Mouse (Mus musculus) liver, embryonic 12.5 days (tissue): ENCODE data around the gene Shtn1. TPM values are rescaled to one million over a fixed set of nuclear protein-coding genes. Genes with fewer than 3 reads are reported as not detected.

ENCODE experiments used
- ATAC-seq: fragments of 200-750 bp; cut with Nextera tagmentation; 2 replicates; pipeline ENCODE4 v1.8.0; 2017; ENCODE audit warnings: moderate number of reproducible peaks, mild to moderate bottlenecking, moderate library complexity
- H3K27ac ChIP-seq: fragments of 300-500 bp; sonication (generic); 2 replicates; pipeline ENCODE4 v1.5.1; 2016; ENCODE audit warnings: mild to moderate bottlenecking
- H3K27me3 ChIP-seq: fragments of 300-500 bp; sonication (generic); replicated peaks from 2 replicates; pipeline ENCODE4 v1.6.1; 2016; ENCODE audit warnings: mild to moderate bottlenecking, moderate library complexity
- H3K36me3 ChIP-seq: fragments of 300-500 bp; sonication (generic); 2 replicates; pipeline ENCODE4 v1.6.1; 2016; ENCODE audit warnings: mild to moderate bottlenecking, moderate library complexity
- H3K4me1 ChIP-seq: fragments of 300-500 bp; sonication (generic); 2 replicates; pipeline ENCODE4 v1.6.1; 2016
- H3K4me2 ChIP-seq: fragments of 300-500 bp; sonication (generic); 2 replicates; pipeline ENCODE4 v1.6.1; 2016; ENCODE audit warnings: mild to moderate bottlenecking, moderate library complexity
- H3K4me3 ChIP-seq: fragments of 300-500 bp; sonication (generic); 2 replicates; pipeline ENCODE4 v1.5.1; 2016; ENCODE audit warnings: mild to moderate bottlenecking, moderate library complexity
- H3K9ac ChIP-seq: fragments of 300-500 bp; sonication (generic); 2 replicates; pipeline ENCODE4 v1.6.1; 2016; ENCODE audit warnings: mild to moderate bottlenecking, moderate library complexity
- H3K9me3 ChIP-seq: fragments of 300-500 bp; sonication (generic); replicated peaks from 2 replicates; pipeline ENCODE4 v1.6.1; 2016; ENCODE audit warnings: mild to moderate bottlenecking, moderate library complexity
- WGBS: fragments of 180-500 bp; shearing (Covaris S2); methylation state at CpG from one replicate; pipeline ENCODE4 v1.1.7; 2016; ENCODE audit not compliant: insufficient replicate concordance; 5-methylcytosine and 5-hydroxymethylcytosine counted together
- polyA plus RNA-seq: library from polyadenylated mRNA; unstranded; fragments of >200 nt; fragmentation: Nextera tagmentation; extraction: Ambion mirVana; gene quantifications from 2 replicates; pipeline ENCODE4 v1.2.1, GENCODE M21; 2016

Gene Shtn1
- polyA plus RNA-seq, 1 experiment from 2014 or later = 0.57 TPM

DNA sequence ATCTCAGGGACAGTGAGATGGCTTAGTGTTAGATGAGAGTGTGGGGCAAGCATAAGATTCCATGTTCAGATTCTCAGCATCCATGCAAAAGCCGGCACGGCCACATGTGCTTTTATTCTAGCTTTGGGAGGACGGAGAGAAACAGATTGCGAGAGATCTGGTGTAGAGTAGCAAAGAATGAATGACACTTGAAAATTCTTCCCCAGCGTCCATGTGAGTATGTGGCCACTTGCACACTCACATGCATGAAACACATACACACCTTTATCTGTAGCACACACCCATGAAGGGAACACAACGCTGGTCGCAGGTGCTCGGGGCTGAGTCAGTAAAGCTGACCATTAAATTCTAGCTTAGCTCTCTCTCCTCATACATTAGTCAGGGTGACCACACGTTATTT is 24.3 kb downstream of the Shtn1 start:
- Histone ChIP-seq H3K4me2 (no peak overlapping the region), H3K9ac (no peak overlapping the region), H3K27ac (no peak overlapping the region), H3K36me3 (no peaks in the 10 kb centered on the region), H3K4me1 (no peaks in the 10 kb centered on the region), H3K9me3 (no peaks in the 10 kb centered on the region), H3K27me3 (no peaks in the 10 kb centered on the region), H3K4me3 (no peak overlapping the region)
- WGBS = 76% methylated on average over 9 of the region's 9 CpGs
- ATAC-seq = no peak

DNA sequence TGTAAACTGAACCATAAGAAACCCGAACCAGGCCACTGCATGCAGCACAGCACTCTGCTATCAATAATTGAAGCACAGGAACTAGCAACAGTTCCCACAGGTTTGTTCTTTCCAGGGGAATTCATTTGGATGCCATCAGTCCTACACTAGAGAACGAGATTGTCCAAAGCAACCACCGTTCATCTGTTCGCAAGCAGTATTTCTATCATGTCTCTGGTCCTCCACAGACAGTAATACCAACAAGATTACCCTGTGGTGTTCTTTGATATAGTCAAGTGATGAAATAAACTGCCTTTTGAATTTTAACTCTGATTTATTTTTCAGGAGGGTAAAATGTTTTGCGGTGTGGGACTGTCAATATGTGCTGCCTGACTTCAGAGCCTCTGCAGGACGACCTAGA is 27.0 kb downstream of the Shtn1 start:
- 68% methylated on average over 6 of the region's 6 CpGs for WGBS
- Histone ChIP-seq H3K4me3 (no peak overlapping the region), H3K36me3 (no peaks in the 10 kb centered on the region), H3K9ac (no peak overlapping the region), H3K9me3 (no peaks in the 10 kb centered on the region), H3K27me3 (no peaks in the 10 kb centered on the region), H3K4me1 (no peaks in the 10 kb centered on the region), H3K27ac (no peak overlapping the region), H3K4me2 (no peak overlapping the region)
- ATAC-seq = no peak

GRCm38 (mm10) chr19:59047511-59047910 is 28.4 kb downstream of the Shtn1 start:
- no peaks in the 10 kb centered on the region for H3K9me3 ChIP-seq
- H3K4me2 ChIP-seq = no peak overlapping the region
- H3K4me1 ChIP-seq = no peaks in the 10 kb centered on the region
- no peak overlapping the region for H3K9ac ChIP-seq
- H3K4me3 ChIP-seq = no peak overlapping the region
- H3K27me3 ChIP-seq = no peaks in the 10 kb centered on the region
- no peaks in the 10 kb centered on the region for H3K36me3 ChIP-seq
- 58% methylated on average over 5 of the region's 5 CpGs for WGBS
- no peak overlapping the region for H3K27ac ChIP-seq
- ATAC-seq = no peak

DNA sequence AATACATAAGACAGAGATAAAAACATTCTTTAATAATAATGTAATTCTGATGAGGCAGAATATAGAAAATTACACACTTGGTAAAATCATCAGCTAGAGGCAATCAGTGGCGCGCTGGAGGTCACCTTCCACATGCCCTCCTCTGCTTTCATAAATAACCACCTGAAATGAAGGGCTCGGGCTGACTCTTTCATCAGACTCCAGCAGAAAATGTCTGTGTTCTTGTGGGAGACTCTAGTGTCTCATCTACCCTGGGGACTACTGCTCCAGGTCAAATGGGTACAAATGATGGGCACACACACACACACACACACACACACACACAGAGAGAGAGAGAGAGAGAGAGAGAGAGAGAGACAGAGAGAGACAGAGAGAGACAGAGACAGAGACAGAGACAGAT is 34.8 kb downstream of the Shtn1 start:
- no peaks in the 10 kb centered on the region for H3K9me3 ChIP-seq
- no peak overlapping the region for H3K4me3 ChIP-seq
- no peaks in the 10 kb centered on the region for H3K4me1 ChIP-seq
- 76% methylated on average over 3 of the region's 3 CpGs for WGBS
- H3K27me3 ChIP-seq = no peaks in the 10 kb centered on the region
- ATAC-seq = no peak
- H3K27ac ChIP-seq = no peak overlapping the region
- no peaks in the 10 kb centered on the region for H3K36me3 ChIP-seq
- no peak overlapping the region for H3K4me2 ChIP-seq
- no peak overlapping the region for H3K9ac ChIP-seq

DNA sequence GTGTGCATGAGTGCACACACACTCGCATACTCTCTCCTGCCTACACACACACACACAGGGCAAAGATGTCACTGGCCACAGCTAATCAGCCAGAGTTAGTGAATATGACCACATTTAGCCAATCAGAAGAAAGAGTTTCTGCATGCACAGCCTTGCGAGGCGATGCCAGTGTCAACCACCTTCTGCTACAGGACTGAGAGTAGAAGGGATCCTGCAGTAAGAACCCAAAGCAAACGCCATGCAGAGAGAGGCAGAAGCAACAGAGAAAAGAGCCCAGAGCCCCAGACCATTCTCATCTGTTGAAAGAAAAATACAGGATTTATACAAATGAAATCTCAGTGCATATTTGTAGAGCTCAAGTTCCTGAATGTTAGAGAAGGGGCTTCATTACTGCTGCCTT is 37.1 kb downstream of the Shtn1 start:
- Histone ChIP-seq H3K4me1 (no peaks in the 10 kb centered on the region), H3K27me3 (no peaks in the 10 kb centered on the region), H3K36me3 (no peaks in the 10 kb centered on the region), H3K9me3 (no peaks in the 10 kb centered on the region), H3K9ac (no peak overlapping the region), H3K27ac (no peak overlapping the region), H3K4me3 (no peak overlapping the region), H3K4me2 (no peak overlapping the region)
- 66% methylated on average over 4 of the region's 4 CpGs for WGBS
- no peak for ATAC-seq

DNA sequence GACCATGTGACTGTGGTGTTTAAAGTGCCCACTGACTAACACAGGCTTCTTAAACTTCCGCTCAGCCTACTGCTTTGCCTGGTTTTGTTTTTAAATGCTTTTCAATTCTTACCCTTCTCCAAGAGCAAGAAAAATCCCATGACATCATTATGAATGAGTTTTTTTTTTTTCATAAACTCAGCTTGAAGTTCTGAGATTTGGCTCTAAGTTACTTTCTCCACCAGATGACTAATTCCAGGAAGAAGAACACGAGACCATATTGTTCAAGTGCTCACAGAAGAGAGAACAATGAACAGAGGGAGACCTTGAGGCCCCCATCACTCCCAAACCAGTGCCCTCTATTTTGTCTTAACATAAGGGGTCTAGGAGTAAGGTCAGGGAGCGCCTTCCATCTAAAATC is 39.1 kb downstream of the Shtn1 start:
- 47% methylated on average over 3 of the region's 3 CpGs for WGBS
- no peak overlapping the region for H3K4me2 ChIP-seq

DNA sequence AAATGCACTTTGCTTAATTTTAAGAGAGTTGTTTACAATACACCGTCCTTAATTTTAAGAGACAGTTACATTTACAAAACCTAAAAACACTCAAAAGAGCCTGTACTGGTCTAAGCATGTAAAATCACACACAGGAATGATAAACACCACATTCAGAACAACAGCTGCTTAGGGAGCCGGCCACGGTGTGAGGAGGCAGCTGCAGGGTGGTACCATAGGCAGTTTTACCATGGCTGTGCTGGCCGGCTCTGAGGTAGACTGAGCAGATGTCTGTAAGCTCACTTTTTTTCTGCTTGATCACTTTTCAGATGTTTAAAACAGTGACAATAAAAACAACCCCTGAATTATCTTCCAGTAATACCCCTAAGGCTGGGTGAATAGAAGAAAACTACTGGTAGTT is 42.7 kb downstream of the Shtn1 start:
- ATAC-seq = no peak
- Histone ChIP-seq H3K4me3 (no peak overlapping the region), H3K4me2 (no peak overlapping the region), H3K27me3 (no peaks in the 10 kb centered on the region), H3K27ac (no peak overlapping the region), H3K9ac (no peak overlapping the region), H3K4me1 (no peaks in the 10 kb centered on the region), H3K9me3 (no peaks in the 10 kb centered on the region), H3K36me3 (no peaks in the 10 kb centered on the region)
- WGBS = 72% methylated on average over 4 of the region's 4 CpGs

More for the DNA sequence above, 39.1 kb downstream of the Shtn1 start:
- H3K27ac ChIP-seq = no peak overlapping the region
- H3K9ac ChIP-seq = no peak overlapping the region
- no peaks in the 10 kb centered on the region for H3K9me3 ChIP-seq
- no peaks in the 10 kb centered on the region for H3K4me1 ChIP-seq
- ATAC-seq = no peak
- no peak overlapping the region for H3K4me3 ChIP-seq
- H3K36me3 ChIP-seq = no peaks in the 10 kb centered on the region
- no peaks in the 10 kb centered on the region for H3K27me3 ChIP-seq

- Histone ChIP-seq H3K4me1 (no peaks in the 10 kb centered on the region), H3K27ac (no peak overlapping the region), H3K9me3 (no peaks in the 10 kb centered on the region), H3K4me3 (no peak overlapping the region), H3K9ac (no peak overlapping the region), H3K4me2 (no peak overlapping the region), H3K36me3 (no peaks in the 10 kb centered on the region), H3K27me3 (no peaks in the 10 kb centered on the region)
- no peak for ATAC-seq
- WGBS = 55% methylated on average over 1 of the region's 1 CpGs
Observed at GRCm38 (mm10) chr19:59030221-59030620, 45.7 kb downstream of the Shtn1 start.

- Histone ChIP-seq H3K4me1 (no peaks in the 10 kb centered on the region), H3K27ac (no peak overlapping the region), H3K9ac (no peak overlapping the region), H3K9me3 (no peaks in the 10 kb centered on the region), H3K27me3 (no peaks in the 10 kb centered on the region), H3K4me3 (no peak overlapping the region), H3K4me2 (no peak overlapping the region), H3K36me3 (no peaks in the 10 kb centered on the region)
- no peak for ATAC-seq
- WGBS = 69% methylated on average over 9 of the region's 9 CpGs
Observed at GRCm38 (mm10) chr19:59029011-59029410, 46.9 kb downstream of the Shtn1 start.

DNA sequence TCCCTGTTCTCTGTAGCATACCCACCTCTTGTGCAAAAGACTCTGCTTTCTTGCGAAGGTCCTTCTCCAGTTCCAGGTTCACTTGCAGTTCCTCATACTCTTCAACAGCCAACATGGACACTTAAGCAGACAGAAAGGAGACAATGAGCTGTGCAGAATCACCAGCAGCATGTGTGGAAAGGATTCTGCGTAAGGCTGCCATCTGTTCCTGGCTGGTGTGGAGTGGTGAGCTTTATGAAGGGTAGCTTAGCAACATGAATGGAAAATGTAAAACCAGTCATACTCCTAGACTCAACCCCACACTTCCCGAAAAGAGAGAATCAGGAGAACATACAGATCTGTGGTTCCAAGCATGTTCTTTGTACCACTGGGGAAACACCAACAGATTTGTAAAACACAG is 47.8 kb downstream of the Shtn1 start:
- Histone ChIP-seq H3K4me3 (no peak overlapping the region), H3K27me3 (no peaks in the 10 kb centered on the region), H3K36me3 (no peaks in the 10 kb centered on the region), H3K9ac (no peak overlapping the region), H3K4me2 (no peak overlapping the region), H3K9me3 (no peaks in the 10 kb centered on the region), H3K4me1 (no peaks in the 10 kb centered on the region), H3K27ac (no peak overlapping the region)
- no peak for ATAC-seq
- 68% methylated on average over 3 of the region's 3 CpGs for WGBS

- no peaks in the 10 kb centered on the region for H3K4me1 ChIP-seq
- H3K36me3 ChIP-seq = no peaks in the 10 kb centered on the region
- no peak overlapping the region for H3K27ac ChIP-seq
- H3K27me3 ChIP-seq = no peaks in the 10 kb centered on the region
- ATAC-seq = no peak
- no peak overlapping the region for H3K9ac ChIP-seq
- H3K4me2 ChIP-seq = no peak overlapping the region
- peaks cover 4% of the 10 kb centered on the region; the same call in 1 of the 2 replicates for H3K9me3 ChIP-seq
- 91% methylated on average over 3 of the region's 3 CpGs for WGBS
- H3K4me3 ChIP-seq = no peak overlapping the region
Observed at GRCm38 (mm10) chr19:59023876-59024275, 52.0 kb downstream of the Shtn1 start.

DNA sequence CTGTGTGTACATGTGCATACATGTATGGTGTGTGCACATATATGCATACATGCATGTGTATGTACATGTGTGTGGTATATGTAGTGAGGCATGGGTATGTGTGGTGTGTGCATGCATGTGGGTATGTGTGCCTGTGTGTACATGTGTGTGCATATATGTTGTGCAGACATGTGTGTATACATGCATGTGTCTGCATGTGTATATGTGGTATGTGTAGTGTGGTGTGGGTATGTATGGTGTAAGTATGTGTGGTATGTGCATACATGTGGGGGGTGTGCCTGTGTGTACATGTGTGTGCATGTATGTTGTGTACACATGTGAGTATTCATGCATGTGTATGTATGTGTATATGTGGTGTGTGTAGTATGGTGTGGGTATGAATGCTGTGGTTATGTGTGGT is 54.3 kb downstream of the Shtn1 start:
- Histone ChIP-seq H3K36me3 (no peaks in the 10 kb centered on the region), H3K9ac (no peak overlapping the region), H3K4me1 (no peaks in the 10 kb centered on the region), H3K9me3 (peaks cover 4% of the 10 kb centered on the region; the same call in 1 of the 2 replicates), H3K27ac (no peak overlapping the region), H3K27me3 (no peaks in the 10 kb centered on the region), H3K4me3 (no peak overlapping the region), H3K4me2 (no peak overlapping the region)
- ATAC-seq = no peak

GRCm38 (mm10) chr19:59010802-59011201 is 65.1 kb downstream of the Shtn1 start:
- Histone ChIP-seq H3K4me1 (no peaks in the 10 kb centered on the region), H3K4me2 (no peak overlapping the region), H3K36me3 (no peaks in the 10 kb centered on the region), H3K9me3 (no peaks in the 10 kb centered on the region), H3K27me3 (no peaks in the 10 kb centered on the region), H3K27ac (no peak overlapping the region), H3K4me3 (no peak overlapping the region), H3K9ac (no peak overlapping the region)
- ATAC-seq = no peak
- WGBS = 59% methylated on average over 5 of the region's 5 CpGs
